Mouse (Mus musculus): ENCODE data around the gene Ndufaf2. TPM values are rescaled to one million over a fixed set of nuclear protein-coding genes. Genes with fewer than 3 reads are reported as not detected.

The Ndufaf2 gene
- total RNA-seq, 1 experiment: 41.1 TPM

GRCm38 (mm10) chr13:108144086-108144485 lies 14.3 kb downstream of the Ndufaf2 start:
- no peak overlapping the region for H3K27ac ChIP-seq (ENCODE audit: insufficient read depth, low read depth, low read length, poor library complexity, severe bottlenecking)
- no peak for DNase-seq (ENCODE audit: low read depth, low spot score)

GRCm38 (mm10) chr13:108138403-108138977 lies 19.9 kb downstream of the Ndufaf2 start:
- H3K9me3 ChIP-seq (ENCODE audit: control insufficient read depth, insufficient read depth, low read depth, low read length): no peaks in the 10 kb centered on the region
- H3K4me1 ChIP-seq (ENCODE audit: control insufficient read depth in 2 of 2, insufficient read depth in 2 of 2, low read length in 2 of 2, poor library complexity in 1 of 2): no peaks in the 10 kb centered on the region; a peak in 1 of 4 replicates
- TF ChIP-seq CHD2 (IDR thresholded peaks at IDR 0.05; ENCODE audit: low read depth, low read length) (no peak), ZNF384 (IDR thresholded peaks at IDR 0.05; ENCODE audit: low read depth, low read length) (no peak), HCFC1 (IDR thresholded peaks at IDR 0.05; ENCODE audit: borderline replicate concordance, insufficient read depth, low read length) (no peak), MAFK (IDR thresholded peaks at IDR 0.05; ENCODE audit: insufficient read depth, low read depth, low read length) (no peak), ZC3H11A (IDR thresholded peaks at IDR 0.05; ENCODE audit: borderline replicate concordance, low read depth, low read length) (no peak)
- no peak overlapping the region for H3K9ac ChIP-seq (ENCODE audit: insufficient read depth, low read depth, low read length, poor library complexity, severe bottlenecking)
- no peak overlapping the region for H3K27ac ChIP-seq (ENCODE audit: insufficient read depth, low read depth, low read length, poor library complexity, severe bottlenecking)
- in situ Hi-C loops (cut with MboI; ENCODE audit: low sequenced_read_pairs in 2 of 2, unreplicated experiment in 2 of 2): no loop called here
- H3K4me3 ChIP-seq (ENCODE audit: insufficient read depth in 1 of 2, low read depth in 1 of 2, low read length in 2 of 2, poor library complexity in 1 of 2, severe bottlenecking in 1 of 2): no peak overlapping the region
- no peak for DNase-seq (ENCODE audit: low read depth, low spot score)
- no peaks in the 10 kb centered on the region; the same call in 1 of the 2 replicates for H3K36me3 ChIP-seq (ENCODE audit: control insufficient read depth, insufficient read depth, low read length, poor library complexity, severe bottlenecking)

More at GRCm38 (mm10) chr13:108144086-108144485, 14.3 kb downstream of the Ndufaf2 start:
- Histone ChIP-seq H3K4me3 (ENCODE audit: insufficient read depth in 1 of 2, low read depth in 1 of 2, low read length in 2 of 2, poor library complexity in 1 of 2, severe bottlenecking in 1 of 2) (no peak overlapping the region), H3K9me3 (ENCODE audit: control insufficient read depth, insufficient read depth, low read depth, low read length) (no peaks in the 10 kb centered on the region), H3K9ac (ENCODE audit: insufficient read depth, low read depth, low read length, poor library complexity, severe bottlenecking) (no peak overlapping the region), H3K36me3 (ENCODE audit: control insufficient read depth, insufficient read depth, low read length, poor library complexity, severe bottlenecking) (peaks cover 2% of the 10 kb centered on the region; the same call in 1 of the 2 replicates), H3K4me1 (ENCODE audit: control insufficient read depth in 2 of 2, insufficient read depth in 2 of 2, low read length in 2 of 2, poor library complexity in 1 of 2) (no peaks in the 10 kb centered on the region)
- TF ChIP-seq CHD2 (IDR thresholded peaks at IDR 0.05; ENCODE audit: low read depth, low read length): no peak
- TF ChIP-seq HCFC1 (IDR thresholded peaks at IDR 0.05; ENCODE audit: borderline replicate concordance, insufficient read depth, low read length): no peak
- TF ChIP-seq ZNF384 (IDR thresholded peaks at IDR 0.05; ENCODE audit: low read depth, low read length): no peak
- TF ChIP-seq MAFK (IDR thresholded peaks at IDR 0.05; ENCODE audit: insufficient read depth, low read depth, low read length): no peak
- no peak for TF ChIP-seq ZC3H11A (IDR thresholded peaks at IDR 0.05; ENCODE audit: borderline replicate concordance, low read depth, low read length)
- in situ Hi-C loops (cut with MboI; ENCODE audit: low sequenced_read_pairs in 2 of 2, unreplicated experiment in 2 of 2): loop anchor here in 1 of 2 experiments (10.0 kb wide), 1 partner anchor 819 kb away; no protein-coding TSS in a partner anchor

GRCm38 (mm10) chr13:108135617-108136016 lies 22.8 kb downstream of the Ndufaf2 start:
- H3K36me3 ChIP-seq (ENCODE audit: control insufficient read depth, insufficient read depth, low read length, poor library complexity, severe bottlenecking): no peaks in the 10 kb centered on the region; the same call in 1 of the 2 replicates
- no peaks in the 10 kb centered on the region; a peak in 1 of 4 replicates for H3K4me1 ChIP-seq (ENCODE audit: control insufficient read depth in 2 of 2, insufficient read depth in 2 of 2, low read length in 2 of 2, poor library complexity in 1 of 2)
- no peaks in the 10 kb centered on the region for H3K9me3 ChIP-seq (ENCODE audit: control insufficient read depth, insufficient read depth, low read depth, low read length)
- no peak overlapping the region for H3K4me3 ChIP-seq (ENCODE audit: insufficient read depth in 1 of 2, low read depth in 1 of 2, low read length in 2 of 2, poor library complexity in 1 of 2, severe bottlenecking in 1 of 2)
- TF ChIP-seq CHD2 (IDR thresholded peaks at IDR 0.05; ENCODE audit: low read depth, low read length): no peak
- TF ChIP-seq ZNF384 (IDR thresholded peaks at IDR 0.05; ENCODE audit: low read depth, low read length): no peak
- no peak for TF ChIP-seq HCFC1 (IDR thresholded peaks at IDR 0.05; ENCODE audit: borderline replicate concordance, insufficient read depth, low read length)
- no peak for TF ChIP-seq ZC3H11A (IDR thresholded peaks at IDR 0.05; ENCODE audit: borderline replicate concordance, low read depth, low read length)
- TF ChIP-seq MAFK (IDR thresholded peaks at IDR 0.05; ENCODE audit: insufficient read depth, low read depth, low read length): no peak
- no peak overlapping the region for H3K27ac ChIP-seq (ENCODE audit: insufficient read depth, low read depth, low read length, poor library complexity, severe bottlenecking)
- in situ Hi-C loops (cut with MboI; ENCODE audit: low sequenced_read_pairs in 2 of 2, unreplicated experiment in 2 of 2): no loop called here
- DNase-seq (ENCODE audit: low read depth, low spot score): no peak
- H3K9ac ChIP-seq (ENCODE audit: insufficient read depth, low read depth, low read length, poor library complexity, severe bottlenecking): no peak overlapping the region

- H3K4me1 ChIP-seq (ENCODE audit: control insufficient read depth in 2 of 2, insufficient read depth in 2 of 2, low read length in 2 of 2, poor library complexity in 1 of 2): no peaks in the 10 kb centered on the region; a peak in 1 of 4 replicates
- no peak overlapping the region for H3K9ac ChIP-seq (ENCODE audit: insufficient read depth, low read depth, low read length, poor library complexity, severe bottlenecking)
- no peak for TF ChIP-seq MAFK (IDR thresholded peaks at IDR 0.05; ENCODE audit: insufficient read depth, low read depth, low read length)
- no peak for TF ChIP-seq ZNF384 (IDR thresholded peaks at IDR 0.05; ENCODE audit: low read depth, low read length)
- no peak overlapping the region for H3K4me3 ChIP-seq (ENCODE audit: insufficient read depth in 1 of 2, low read depth in 1 of 2, low read length in 2 of 2, poor library complexity in 1 of 2, severe bottlenecking in 1 of 2)
- H3K27ac ChIP-seq (ENCODE audit: insufficient read depth, low read depth, low read length, poor library complexity, severe bottlenecking): no peak overlapping the region
- no peaks in the 10 kb centered on the region for H3K9me3 ChIP-seq (ENCODE audit: control insufficient read depth, insufficient read depth, low read depth, low read length)
- H3K36me3 ChIP-seq (ENCODE audit: control insufficient read depth, insufficient read depth, low read length, poor library complexity, severe bottlenecking): no peaks in the 10 kb centered on the region
- no peak for DNase-seq (ENCODE audit: low read depth, low spot score)
- in situ Hi-C loops (cut with MboI; ENCODE audit: low sequenced_read_pairs in 2 of 2, unreplicated experiment in 2 of 2): no loop called here
These were observed 26.2 kb downstream of the Ndufaf2 start for GRCm38 (mm10) chr13:108132031-108132819.
